Mouse (Mus musculus): ENCODE measurements around the gene Fbxo22. TPM values are rescaled to one million over a fixed set of nuclear protein-coding genes. Genes with fewer than 3 reads are reported as not detected.

Fbxo22 gene
- total RNA-seq (2021), result 10 to 100 TPM; 18.5 to 21.1 TPM
- long read RNA-seq, experiment 1, transcript Fbxo22-201 (7 exons, 2,112 nt), result major isoform, 36 of 43 reads
- long read RNA-seq, experiment 1, partial matches to known transcripts, result 2 of 43 reads
- long read RNA-seq, experiment 1, other reads (novel, unspliced or antisense), result 4 of 43 reads
- long read RNA-seq, experiment 2, transcript Fbxo22-201 (7 exons, 2,112 nt), result major isoform, 49 of 56 reads
- long read RNA-seq, experiment 2, partial matches to known transcripts, result 0 of 56 reads
- long read RNA-seq, experiment 2, other reads (novel, unspliced or antisense), result 5 of 56 reads

GRCm38 (mm10) chr9:55208790-55209481 is at the start of gene Fbxo22:
Fbxo22 (plus strand) TSS chr9:55208925.
- intact Hi-C loops (cut with DNase I; ENCODE audit: low total_unique reads), result no loop called here
- DNase-seq, result peak; percentile 91

GRCm38 (mm10) chr9:55170655-55171412 is 37.9 kb upstream of the Fbxo22 start:
- intact Hi-C loops (cut with DNase I; ENCODE audit: low total_unique reads), result no loop called here
- DNase-seq, result no peak

GRCm38 (mm10) chr9:55172195-55172685 is 36.5 kb upstream of the Fbxo22 start:
- no peak for DNase-seq
- intact Hi-C loops (cut with DNase I; ENCODE audit: low total_unique reads), result no loop called here

GRCm38 (mm10) chr9:55174235-55174634 is 34.5 kb upstream of the Fbxo22 start:
- intact Hi-C loops (cut with DNase I; ENCODE audit: low total_unique reads), result no loop called here
- no peak for DNase-seq

GRCm38 (mm10) chr9:55195876-55196275 is 12.8 kb upstream of the Fbxo22 start:
- intact Hi-C loops (cut with DNase I; ENCODE audit: low total_unique reads), result no loop called here
- DNase-seq, result no peak

- intact Hi-C loops (cut with DNase I; ENCODE audit: low total_unique reads), result no loop called here
- no peak for DNase-seq
Measured at GRCm38 (mm10) chr9:55198260-55198659, 10.5 kb upstream of the Fbxo22 start.

- no peak for DNase-seq
- intact Hi-C loops (cut with DNase I; ENCODE audit: low total_unique reads), result no loop called here
Measured at GRCm38 (mm10) chr9:55199348-55199747, 9.4 kb upstream of the Fbxo22 start.

GRCm38 (mm10) chr9:55208458-55208789 is 301 bp upstream of the Fbxo22 start:
- intact Hi-C loops (cut with DNase I; ENCODE audit: low total_unique reads), result no loop called here

GRCm38 (mm10) chr9:55211611-55212010 is 2.9 kb downstream of the Fbxo22 start:
- intact Hi-C loops (cut with DNase I; ENCODE audit: low total_unique reads), result no loop called here
- no peak for DNase-seq

More at GRCm38 (mm10) chr9:55208458-55208789, 301 bp upstream of the Fbxo22 start:
- DNase-seq, result no peak

GRCm38 (mm10) chr9:55213396-55213795 is 4.7 kb downstream of the Fbxo22 start:
- intact Hi-C loops (cut with DNase I; ENCODE audit: low total_unique reads), result no loop called here
- no peak for DNase-seq

GRCm38 (mm10) chr9:55215056-55215455 is 6.3 kb downstream of the Fbxo22 start:
- intact Hi-C loops (cut with DNase I; ENCODE audit: low total_unique reads), result no loop called here
- DNase-seq, result no peak

GRCm38 (mm10) chr9:55215648-55216047 is 6.9 kb downstream of the Fbxo22 start:
- intact Hi-C loops (cut with DNase I; ENCODE audit: low total_unique reads), result no loop called here

GRCm38 (mm10) chr9:55216078-55216477 is 7.4 kb downstream of the Fbxo22 start:
- intact Hi-C loops (cut with DNase I; ENCODE audit: low total_unique reads), result no loop called here
- DNase-seq, result no peak

More at GRCm38 (mm10) chr9:55215648-55216047, 6.9 kb downstream of the Fbxo22 start:
- DNase-seq, result no peak

- no peak for DNase-seq
- intact Hi-C loops (cut with DNase I; ENCODE audit: low total_unique reads), result no loop called here
Measured at GRCm38 (mm10) chr9:55217381-55217780, 8.7 kb downstream of the Fbxo22 start.

GRCm38 (mm10) chr9:55225165-55225737 is 16.5 kb downstream of the Fbxo22 start:
- DNase-seq, result no peak
- intact Hi-C loops (cut with DNase I; ENCODE audit: low total_unique reads), result no loop called here

GRCm38 (mm10) chr9:55226251-55226650 is 17.5 kb downstream of the Fbxo22 start:
- intact Hi-C loops (cut with DNase I; ENCODE audit: low total_unique reads), result no loop called here
- DNase-seq, result no peak

- intact Hi-C loops (cut with DNase I; ENCODE audit: low total_unique reads), result no loop called here
- DNase-seq, result no peak
Measured at GRCm38 (mm10) chr9:55228149-55228548, 19.4 kb downstream of the Fbxo22 start.

GRCm38 (mm10) chr9:55229010-55229409 is 20.3 kb downstream of the Fbxo22 start:
- intact Hi-C loops (cut with DNase I; ENCODE audit: low total_unique reads), result no loop called here
- DNase-seq, result no peak

GRCm38 (mm10) chr9:55231544-55231943 is 22.8 kb downstream of the Fbxo22 start:
- DNase-seq, result no peak
- intact Hi-C loops (cut with DNase I; ENCODE audit: low total_unique reads), result no loop called here

GRCm38 (mm10) chr9:55232110-55232509 is 23.4 kb downstream of the Fbxo22 start:
- intact Hi-C loops (cut with DNase I; ENCODE audit: low total_unique reads), result no loop called here

More at GRCm38 (mm10) chr9:55232110-55232509, 23.4 kb downstream of the Fbxo22 start:
- DNase-seq, result no peak

All from gastrocnemius, postnatal 14 days (tissue).